Mouse (Mus musculus): ENCODE results near the gene Pars2. TPM values are rescaled to one million over a fixed set of nuclear protein-coding genes. Genes with fewer than 3 reads are reported as not detected.

Gene Pars2
- total and polyA plus RNA-seq, 2 experiments from 2014 or later: 9.9 to 13.6 TPM

DNA sequence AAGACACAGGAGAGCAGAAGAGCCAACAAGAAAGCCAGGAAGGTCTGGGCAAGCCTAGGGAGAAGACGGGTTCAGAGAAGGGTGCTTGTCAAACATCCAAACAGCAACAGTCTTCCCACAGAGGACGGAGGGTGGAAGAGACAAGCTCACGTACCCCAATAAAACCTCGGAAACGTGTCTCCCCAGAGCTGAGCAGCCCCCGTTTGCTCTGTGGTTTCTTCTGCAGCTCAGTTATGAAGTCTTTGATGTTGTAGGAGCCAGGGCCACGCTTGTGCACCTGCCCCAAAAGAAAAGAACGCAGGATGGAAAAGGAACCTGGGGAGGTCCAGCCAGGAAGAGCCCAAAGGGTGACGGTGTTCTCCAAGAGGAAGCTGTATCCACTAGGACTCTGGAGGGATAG, 36.0 kb upstream of the Pars2 start:
- ATAC-seq: no peak
- Histone ChIP-seq H3K27ac (ENCODE audit: low read depth, low read length) (no peak overlapping the region), H3K27me3 (ENCODE audit: insufficient read depth, low read length) (no peaks in the 10 kb centered on the region), H3K4me1 (ENCODE audit: insufficient read depth) (0 out of 2 replicates have a peak, but pooled peaks cover 6% of the 10 kb centered on the region), H3K9ac (no peak overlapping the region), H3K9me3 (ENCODE audit: low read length) (no peaks in the 10 kb centered on the region), H3K4me2 (ENCODE audit: low read depth) (no peak overlapping the region), H3K36me3 (ENCODE audit: insufficient read depth) (no peaks in the 10 kb centered on the region), H3K4me3 (ENCODE audit: low read depth, low read length) (no peak overlapping the region)
- TF ChIP-seq CTCF (IDR thresholded peaks at IDR 0.05; ENCODE audit: low read depth): no peak
- no peak for DNase-seq
- WGBS: 86% methylated on average over 9 of the region's 9 CpGs

DNA sequence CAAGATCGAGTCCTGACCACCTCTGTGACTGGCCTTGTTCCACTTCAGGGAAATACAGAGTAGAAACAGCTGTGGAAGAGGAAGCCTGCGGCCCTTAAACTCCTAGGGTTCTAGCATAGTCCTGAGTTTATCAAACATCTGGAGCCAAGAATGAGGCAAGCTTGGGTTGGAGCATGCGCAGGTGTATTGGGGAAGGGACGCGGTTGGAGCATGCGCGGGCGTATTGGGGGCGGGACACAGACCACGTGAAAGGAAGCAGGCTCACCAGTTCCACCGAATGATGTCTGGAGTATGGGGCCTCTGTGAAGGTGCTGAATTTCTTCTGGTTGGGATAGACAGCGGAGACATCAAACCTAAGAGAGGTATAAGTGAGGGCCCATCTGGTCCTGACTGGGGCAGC, 35.2 kb upstream of the Pars2 start:
- no peak overlapping the region for H3K9ac ChIP-seq
- 0 out of 2 replicates have a peak, but pooled peaks cover 6% of the 10 kb centered on the region for H3K4me1 ChIP-seq (ENCODE audit: insufficient read depth)
- WGBS: 85% methylated on average over 12 of the region's 12 CpGs
- H3K36me3 ChIP-seq (ENCODE audit: insufficient read depth): no peaks in the 10 kb centered on the region
- H3K4me3 ChIP-seq (ENCODE audit: low read depth, low read length): no peak overlapping the region
- no peaks in the 10 kb centered on the region for H3K27me3 ChIP-seq (ENCODE audit: insufficient read depth, low read length)
- H3K27ac ChIP-seq (ENCODE audit: low read depth, low read length): no peak overlapping the region
- no peak for TF ChIP-seq CTCF (IDR thresholded peaks at IDR 0.05; ENCODE audit: low read depth)
- no peak overlapping the region for H3K4me2 ChIP-seq (ENCODE audit: low read depth)
- DNase-seq (no peak), ATAC-seq (no peak)
- no peaks in the 10 kb centered on the region for H3K9me3 ChIP-seq (ENCODE audit: low read length)

GRCm38 (mm10) chr4:106617056-106617455, 33.8 kb upstream of the Pars2 start, which contains the start of gene Lexm:
Lexm (minus strand) TSS chr4:106617241.
- ATAC-seq (peak; percentile 57; the same call in 1 of the 2 replicates), DNase-seq (peak; percentile 20)
- TF ChIP-seq CTCF (IDR thresholded peaks at IDR 0.05; ENCODE audit: low read depth): no peak
- Histone ChIP-seq H3K9ac (peak within 1 kb of the TSS; percentile 31), H3K4me3 (ENCODE audit: low read depth, low read length) (peak within 1 kb of the TSS; percentile 16), H3K9me3 (ENCODE audit: low read length) (no peaks in the 10 kb centered on the region), H3K27me3 (ENCODE audit: insufficient read depth, low read length) (no peaks in the 10 kb centered on the region; the same call in 1 of the 2 replicates), H3K36me3 (ENCODE audit: insufficient read depth) (no peaks in the 10 kb centered on the region), H3K4me2 (ENCODE audit: low read depth) (peak within 1 kb of the TSS; percentile 50), H3K27ac (ENCODE audit: low read depth, low read length) (no peak within 1 kb of the TSS), H3K4me1 (ENCODE audit: insufficient read depth) (0 out of 2 replicates have a peak, but pooled peaks cover 6% of the 10 kb centered on the region)
- WGBS: 5% methylated on average over 15 of the region's 19 CpGs

DNA sequence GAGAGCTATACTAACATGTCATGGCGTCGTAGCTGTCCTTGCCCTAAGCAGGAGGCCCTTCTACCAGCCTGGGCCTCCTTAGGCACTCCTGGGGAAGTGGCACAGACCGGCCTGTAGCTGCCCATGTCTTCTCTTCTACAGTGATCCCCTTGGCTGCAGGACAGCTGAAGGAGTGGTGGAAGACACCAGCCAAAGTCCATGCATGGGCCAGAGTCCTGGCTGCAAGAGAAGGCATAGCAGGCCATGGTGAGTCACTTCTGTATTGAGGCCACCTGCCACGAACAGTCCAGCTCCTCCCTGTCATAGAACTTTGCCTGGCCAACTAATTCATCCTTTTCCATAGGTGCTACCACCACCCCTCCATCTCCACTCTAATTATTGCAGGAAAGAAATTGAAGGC, 32.0 kb upstream of the Pars2 start:
- no peaks in the 10 kb centered on the region for H3K36me3 ChIP-seq (ENCODE audit: insufficient read depth)
- ATAC-seq (no peak), DNase-seq (no peak)
- H3K27ac ChIP-seq (ENCODE audit: low read depth, low read length): no peak overlapping the region
- no peak overlapping the region for H3K4me2 ChIP-seq (ENCODE audit: low read depth)
- H3K9ac ChIP-seq: no peak overlapping the region
- H3K9me3 ChIP-seq (ENCODE audit: low read length): no peaks in the 10 kb centered on the region
- H3K27me3 ChIP-seq (ENCODE audit: insufficient read depth, low read length): peaks cover 12% of the 10 kb centered on the region
- H3K4me1 ChIP-seq (ENCODE audit: insufficient read depth): 0 out of 2 replicates have a peak, but pooled peaks cover 6% of the 10 kb centered on the region
- H3K4me3 ChIP-seq (ENCODE audit: low read depth, low read length): no peak overlapping the region
- 89% methylated on average over 4 of the region's 4 CpGs for WGBS
- no peak for TF ChIP-seq CTCF (IDR thresholded peaks at IDR 0.05; ENCODE audit: low read depth)

- no peaks in the 10 kb centered on the region for H3K9me3 ChIP-seq (ENCODE audit: low read length)
- WGBS: 70% methylated on average over 3 of the region's 3 CpGs
- TF ChIP-seq CTCF (IDR thresholded peaks at IDR 0.05; ENCODE audit: low read depth): no peak
- peaks cover 20% of the 10 kb centered on the region for H3K27me3 ChIP-seq (ENCODE audit: insufficient read depth, low read length)
- DNase-seq: no peak
- H3K9ac ChIP-seq: no peak overlapping the region
- H3K27ac ChIP-seq (ENCODE audit: low read depth, low read length): no peak overlapping the region
- H3K4me2 ChIP-seq (ENCODE audit: low read depth): no peak overlapping the region
- ATAC-seq: no peak
- no peak overlapping the region for H3K4me3 ChIP-seq (ENCODE audit: low read depth, low read length)
- no peaks in the 10 kb centered on the region for H3K36me3 ChIP-seq (ENCODE audit: insufficient read depth)
- H3K4me1 ChIP-seq (ENCODE audit: insufficient read depth): 0 out of 2 replicates have a peak, but pooled peaks cover 6% of the 10 kb centered on the region
Measured at GRCm38 (mm10) chr4:106621428-106621827, 29.4 kb upstream of the Pars2 start.

- Histone ChIP-seq H3K4me3 (ENCODE audit: low read depth, low read length) (no peak within 1 kb of the TSS), H3K9ac (no peak within 1 kb of the TSS), H3K36me3 (ENCODE audit: insufficient read depth) (no peaks in the 10 kb centered on the region), H3K4me2 (ENCODE audit: low read depth) (peak within 1 kb of the TSS; percentile 19; the same call in 1 of the 2 replicates), H3K27ac (ENCODE audit: low read depth, low read length) (no peak within 1 kb of the TSS), H3K9me3 (ENCODE audit: low read length) (no peaks in the 10 kb centered on the region), H3K4me1 (ENCODE audit: insufficient read depth) (0 out of 2 replicates have a peak, but pooled peaks cover 3% of the 10 kb centered on the region), H3K27me3 (ENCODE audit: insufficient read depth, low read length) (peaks cover 20% of the 10 kb centered on the region)
- DNase-seq (no peak), ATAC-seq (no peak)
- 33% methylated on average over 16 of the region's 16 CpGs for WGBS
- TF ChIP-seq CTCF (IDR thresholded peaks at IDR 0.05; ENCODE audit: low read depth): no peak
Measured at GRCm38 (mm10) chr4:106622030-106622493, 28.8 kb upstream of the Pars2 start, which contains the start of gene Ttc22. Ttc22 (plus strand) TSS chr4:106622432.

DNA sequence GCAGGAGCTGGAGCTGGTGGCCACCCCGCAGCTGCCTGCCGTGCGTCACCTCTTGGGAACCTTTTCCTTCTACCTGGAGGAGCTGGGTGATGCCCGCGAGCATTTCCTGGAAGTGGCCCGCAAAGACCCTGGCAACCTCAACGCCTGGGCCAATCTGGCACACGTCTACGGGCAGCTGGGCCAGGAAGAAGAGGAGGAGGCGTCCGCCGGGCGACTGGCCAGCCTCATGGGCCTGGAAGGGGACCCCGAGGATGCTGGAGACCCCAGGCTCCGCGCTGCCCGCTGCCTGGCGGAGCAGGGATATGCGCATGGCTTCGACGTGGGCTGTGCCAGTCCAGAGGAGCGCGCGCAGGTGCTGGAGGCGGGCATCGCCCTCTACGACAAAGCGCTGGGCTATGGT, 28.2 kb upstream of the Pars2 start:
- no peak overlapping the region for H3K4me3 ChIP-seq (ENCODE audit: low read depth, low read length)
- DNase-seq (no peak), ATAC-seq (no peak)
- H3K4me1 ChIP-seq (ENCODE audit: insufficient read depth): no peaks in the 10 kb centered on the region
- peaks cover 20% of the 10 kb centered on the region for H3K27me3 ChIP-seq (ENCODE audit: insufficient read depth, low read length)
- H3K9ac ChIP-seq: no peak overlapping the region
- H3K27ac ChIP-seq (ENCODE audit: low read depth, low read length): no peak overlapping the region
- no peak for TF ChIP-seq CTCF (IDR thresholded peaks at IDR 0.05; ENCODE audit: low read depth)
- WGBS: 30% methylated on average over 28 of the region's 28 CpGs
- peak overlapping the region; percentile 19; the same call in 1 of the 2 replicates for H3K4me2 ChIP-seq (ENCODE audit: low read depth)
- no peaks in the 10 kb centered on the region for H3K9me3 ChIP-seq (ENCODE audit: low read length)
- H3K36me3 ChIP-seq (ENCODE audit: insufficient read depth): no peaks in the 10 kb centered on the region
